Mouse (Mus musculus) lung, postnatal 10 days (tissue): ENCODE measurements around the gene Prss1.
"Not testable (repeated sequence)": the region's sequence is repeated elsewhere in the genome, so short reads cannot be mapped to it uniquely, and the experiment has no call there.

Experiments used
- DNase-seq: peaks from one replicate; pipeline ENCODE4 v3.0.0; 2021

The Prss1 gene

GRCm38 (mm10) chr6:41458632-41459031 lies at the start of gene Prss1:
Gene Prss1, plus strand, starts transcription at chr6:41458932.
- DNase-seq = not testable (repeated sequence)

DNA sequence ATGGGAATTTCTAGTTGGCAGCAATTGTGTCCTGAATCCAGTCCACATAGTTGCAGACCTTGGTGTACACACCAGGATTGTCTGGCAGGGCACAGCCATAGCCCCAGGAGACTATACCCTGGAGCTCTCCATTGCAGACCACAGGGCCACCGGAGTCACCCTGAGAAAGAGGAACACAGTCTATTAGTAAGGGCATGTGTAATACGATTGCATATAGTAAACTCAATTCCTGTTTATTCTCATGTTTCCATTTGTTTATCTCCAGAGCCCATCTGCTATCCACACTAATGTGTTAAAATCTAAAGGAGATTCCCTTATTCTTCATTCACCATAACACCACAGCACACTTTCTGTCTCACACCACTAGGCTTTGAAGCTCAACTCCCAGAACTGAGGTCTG lies 16.5 kb upstream of the Prss1 start:
- not testable (repeated sequence) for DNase-seq

DNA sequence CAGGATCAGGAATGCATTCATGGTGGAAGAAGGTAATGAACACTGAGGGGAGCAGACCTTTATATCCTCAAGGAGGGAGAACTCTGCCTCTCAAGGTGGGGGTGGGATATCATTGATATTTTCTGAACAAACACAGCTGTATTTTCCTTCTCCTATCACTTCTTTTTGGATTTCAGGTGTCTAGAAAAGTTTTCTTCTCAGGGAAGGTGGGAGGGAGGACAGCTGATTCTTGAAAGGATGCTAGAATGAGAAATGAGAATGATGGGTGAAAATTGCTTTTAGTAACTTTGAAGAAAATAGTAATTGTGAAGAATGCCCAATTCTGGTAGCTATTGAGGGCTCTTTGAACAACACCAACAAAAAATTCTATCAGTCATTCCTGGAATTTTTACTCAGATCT lies 12.7 kb upstream of the Prss1 start, which contains the start of gene Gm10334:
TSS of gene Gm10334 (minus strand) at position 101 of the 400 bp plus-strand sequence.
- DNase-seq = not testable (repeated sequence)

DNA sequence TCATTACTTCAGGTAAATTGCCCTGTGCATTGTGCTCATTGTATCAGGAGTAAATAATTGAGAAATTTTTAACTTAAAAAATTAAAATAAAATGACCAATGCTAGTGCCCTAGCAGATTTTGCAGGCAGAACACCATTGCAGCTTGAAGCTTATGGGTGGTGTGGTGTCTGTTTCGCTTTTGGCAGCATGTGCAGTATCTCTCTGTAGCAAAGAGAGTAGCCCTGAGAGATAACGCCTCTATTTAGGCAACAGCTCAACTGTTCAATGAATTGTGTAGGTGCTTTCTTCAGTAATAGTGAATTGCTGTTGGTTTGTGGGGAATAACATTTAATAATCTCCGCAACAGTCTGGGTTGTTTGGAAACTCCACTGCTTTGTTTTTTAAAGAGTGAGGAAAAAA lies 40.6 kb downstream of the Prss1 start:
- no peak for DNase-seq

- no peak for DNase-seq
These were observed 46.2 kb downstream of the Prss1 start for GRCm38 (mm10) chr6:41504915-41505314.

DNA sequence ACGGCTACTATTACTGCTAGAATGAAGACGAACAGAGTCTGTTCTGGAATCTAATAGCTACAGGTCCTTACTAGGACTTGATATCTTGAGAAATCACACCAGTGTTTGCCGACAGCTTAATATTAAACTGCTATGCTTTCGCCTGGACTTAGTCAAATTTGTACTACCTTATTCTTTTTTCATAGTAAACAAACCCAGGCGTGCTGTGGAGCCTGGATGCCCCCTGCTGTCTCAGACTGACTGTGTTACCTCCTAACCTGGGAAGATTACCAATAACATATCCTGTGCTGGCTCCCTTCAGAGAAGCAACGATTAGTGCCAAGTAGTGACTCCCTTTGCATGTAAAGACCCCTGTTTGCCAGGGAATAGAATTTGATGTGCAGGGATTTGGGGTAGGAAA lies 46.6 kb downstream of the Prss1 start:
- DNase-seq = no peak
